Mouse (Mus musculus) heart, postnatal 0 days (tissue): ENCODE results near the gene Cdk8.

Experiments used
- CTCF ChIP-seq: IDR thresholded peaks from 2 replicates; pipeline ENCODE4 v1.5.1; 2016; ENCODE audit warnings: antibody characterized with exemption, control low read depth, low read depth
- EP300 ChIP-seq: IDR thresholded peaks from 2 replicates; pipeline ENCODE4 v1.6.1; 2016; ENCODE audit warnings: antibody characterized with exemption, low read depth

DNA sequence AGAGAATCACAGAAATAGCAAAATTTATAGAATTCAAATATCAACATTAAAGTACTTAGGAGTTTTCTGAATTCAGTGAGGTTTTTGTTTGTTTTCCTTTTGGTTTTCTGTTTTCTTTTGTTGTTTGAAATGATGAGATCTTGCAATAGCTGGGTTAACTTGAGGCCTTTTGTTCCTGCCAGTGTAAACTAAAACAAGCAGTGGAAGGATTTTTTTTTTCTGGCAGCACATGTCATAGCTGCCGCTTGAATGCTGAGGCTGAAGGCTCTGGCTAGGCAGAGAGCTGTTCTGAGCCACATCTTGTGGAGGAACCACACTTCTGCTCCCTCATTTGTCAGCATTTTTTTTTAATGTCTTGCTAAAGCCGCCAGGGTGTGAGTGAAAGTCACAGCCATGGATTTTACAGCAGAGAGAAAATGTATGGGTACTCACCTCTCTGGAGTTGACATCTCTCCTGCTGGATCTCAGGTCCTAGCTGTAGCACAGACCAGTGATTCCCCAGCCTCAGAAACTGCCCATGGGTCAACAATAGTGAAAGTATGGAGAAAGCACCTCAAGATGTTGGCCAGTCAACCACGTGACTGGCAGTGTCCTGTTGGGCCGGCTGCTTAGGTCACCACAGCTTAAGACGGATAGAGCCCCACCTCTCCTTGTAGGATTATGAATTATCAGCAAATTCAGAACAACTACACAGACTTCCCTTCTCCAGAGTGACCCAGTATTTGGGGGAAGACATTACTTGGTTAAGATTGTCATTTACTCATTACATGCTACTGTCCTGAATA, 62.1 kb downstream of the Cdk8 start:
- TF ChIP-seq CTCF (no peak), EP300 (no peak)
